Mouse (Mus musculus) MEL (cell line): ENCODE results near the gene Ap1b1. TPM values are rescaled to one million over a fixed set of nuclear protein-coding genes. Genes with fewer than 3 reads are reported as not detected.

ENCODE experiments used
- DNase-seq: peaks from one replicate; pipeline ENCODE4 v3.0.0; 2011; ENCODE audit warnings: low read depth, low spot score
- H3K27ac ChIP-seq: 2 replicates; pipeline ENCODE4 v1.5.1; 2012; ENCODE audit warnings: low read depth, mild to moderate bottlenecking, control low read depth, low read length, moderate library complexity; ENCODE audit not compliant: control insufficient read depth
- H3K27me3 ChIP-seq, 2 experiments: fragments of 150-350 bp in 1 of 2; sonication (generic) in 1 of 2; 2 replicates each; pipeline ENCODE4 v1.6.1; 2012; ENCODE audit warnings: low read length in 2 of 2, mild to moderate bottlenecking in 2 of 2, improper control_type of control experiment in 1 of 2, moderate library complexity in 1 of 2; ENCODE audit not compliant: insufficient read depth in 2 of 2, control insufficient read depth in 1 of 2
- H3K36me3 ChIP-seq, 2 experiments: 2 replicates each; pipeline ENCODE4 v1.6.1; 2012 to 2014; ENCODE audit warnings: low read length in 2 of 2, improper control_type of control experiment in 1 of 2, inconsistent platforms in 1 of 2, mild to moderate bottlenecking in 1 of 2; ENCODE audit not compliant: insufficient read depth in 2 of 2, control insufficient read depth in 1 of 2
- H3K4me1 ChIP-seq, 2 experiments: fragments of 150-350 bp in 1 of 2; sonication (generic) in 1 of 2; 2 replicates each; pipeline ENCODE4 v1.6.1; 2012; ENCODE audit warnings: low read length in 2 of 2, improper control_type of control experiment in 1 of 2, mild to moderate bottlenecking in 1 of 2; ENCODE audit not compliant: insufficient read depth in 2 of 2, control insufficient read depth in 1 of 2
- H3K4me3 ChIP-seq, 2 experiments: fragments of 150-350 bp in 1 of 2; sonication (generic) in 1 of 2; 2 replicates each; pipeline ENCODE4 v1.5.1; 2012; ENCODE audit warnings: low read depth in 2 of 2, low read length in 2 of 2, mild to moderate bottlenecking in 2 of 2, moderate library complexity in 2 of 2, control low read depth in 1 of 2, improper control_type of control experiment in 1 of 2; ENCODE audit not compliant: control insufficient read depth in 1 of 2, insufficient read depth in 1 of 2
- H3K79me2 ChIP-seq: 2 replicates; pipeline ENCODE4 v1.6.1; 2012; ENCODE audit warnings: mild to moderate bottlenecking, low read length, moderate library complexity; ENCODE audit not compliant: control insufficient read depth, poor library complexity, insufficient read depth
- H3K9ac ChIP-seq: 2 replicates; pipeline ENCODE4 v1.6.1; 2012; ENCODE audit warnings: low read depth, mild to moderate bottlenecking, control low read depth, low read length, moderate library complexity; ENCODE audit not compliant: control insufficient read depth, poor library complexity, severe bottlenecking
- H3K9me3 ChIP-seq: fragments of 150-350 bp; sonication (generic); replicated peaks from 2 replicates; pipeline ENCODE4 v1.6.1; 2012; ENCODE audit warnings: mild to moderate bottlenecking, low read length, improper control_type of control experiment, moderate library complexity; ENCODE audit not compliant: insufficient read depth
- CTCF ChIP-seq, 3 experiments: IDR thresholded peaks in 2 of 3; conservative IDR thresholded peaks in 1 of 3; 2 replicates each; pipeline ENCODE4 v1.5.1; 2011 to 2012; ENCODE audit warnings: low read length in 3 of 3, low read depth in 2 of 3, mild to moderate bottlenecking in 2 of 3, improper control_type of control experiment in 1 of 3, inconsistent platforms in 1 of 3, mixed read lengths in 1 of 3, moderate library complexity in 1 of 3; ENCODE audit not compliant: control insufficient read depth in 1 of 3, insufficient read depth in 1 of 3, poor library complexity in 1 of 3, severe bottlenecking in 1 of 3
- ELF1 ChIP-seq: IDR thresholded peaks from 2 replicates; pipeline ENCODE4 v1.6.1; 2014; ENCODE audit warnings: low read depth, mild to moderate bottlenecking, inconsistent platforms, low read length, improper control_type of control experiment, moderate library complexity
- EP300 ChIP-seq, 2 experiments: IDR thresholded peaks; 2 replicates each; pipeline ENCODE4 v1.6.1; 2011; ENCODE audit warnings: improper control_type of control experiment in 2 of 2, low read length in 2 of 2, low read depth in 1 of 2, mild to moderate bottlenecking in 1 of 2
- ETS1 ChIP-seq: IDR thresholded peaks from 2 replicates; pipeline ENCODE4 v1.6.1; 2012; ENCODE audit warnings: low read depth, mild to moderate bottlenecking, inconsistent platforms, low read length, improper control_type of control experiment, moderate library complexity
- GATA1 ChIP-seq: IDR thresholded peaks from 2 replicates; pipeline ENCODE4 v1.6.1; 2011; ENCODE audit warnings: low read depth, low read length, improper control_type of control experiment
- HCFC1 ChIP-seq: IDR thresholded peaks from 2 replicates; pipeline ENCODE4 v1.6.1; 2012; ENCODE audit warnings: low read depth, mild to moderate bottlenecking, inconsistent platforms, low read length, improper control_type of control experiment, moderate library complexity
- MAFK ChIP-seq: IDR thresholded peaks from 2 replicates; pipeline ENCODE4 v1.6.1; 2011; ENCODE audit warnings: low read depth, mild to moderate bottlenecking, low read length, improper control_type of control experiment, borderline replicate concordance
- MXI1 ChIP-seq: IDR thresholded peaks from 2 replicates; pipeline ENCODE4 v1.6.1; 2011; ENCODE audit warnings: mild to moderate bottlenecking, low read depth, low read length, improper control_type of control experiment
- MYB ChIP-seq: IDR thresholded peaks from 2 replicates; pipeline ENCODE4 v1.6.1; 2011; ENCODE audit warnings: mild to moderate bottlenecking, low read depth, low read length, improper control_type of control experiment
- MYC ChIP-seq: IDR thresholded peaks from 2 replicates; pipeline ENCODE4 v1.6.1; 2011; ENCODE audit warnings: low read depth, mild to moderate bottlenecking, low read length, improper control_type of control experiment, moderate library complexity
- NELFE ChIP-seq: IDR thresholded peaks from 2 replicates; pipeline ENCODE4 v1.6.1; 2011; ENCODE audit warnings: low read depth, low read length, improper control_type of control experiment
- POLR2A ChIP-seq, 2 experiments: IDR thresholded peaks; 2 replicates each; pipeline ENCODE4 v1.6.1; 2011 to 2012; ENCODE audit warnings: low read length in 2 of 2, mild to moderate bottlenecking in 2 of 2, control low read depth in 1 of 2, improper control_type of control experiment in 1 of 2, low read depth in 1 of 2, moderate library complexity in 1 of 2; ENCODE audit not compliant: control insufficient read depth in 1 of 2, insufficient read depth in 1 of 2, poor library complexity in 1 of 2
- POLR2AphosphoS5 ChIP-seq: IDR thresholded peaks from 2 replicates; pipeline ENCODE4 v1.6.1; 2012; ENCODE audit warnings: low read depth, borderline replicate concordance, mild to moderate bottlenecking, inconsistent platforms, low read length, moderate library complexity, mixed read lengths
- RCOR1 ChIP-seq: IDR thresholded peaks from 2 replicates; pipeline ENCODE4 v1.6.1; 2012; ENCODE audit warnings: low read depth, mild to moderate bottlenecking, inconsistent platforms, low read length, improper control_type of control experiment
- SIN3A ChIP-seq: IDR thresholded peaks from 2 replicates; pipeline ENCODE4 v1.6.1; 2012; ENCODE audit warnings: low read length, improper control_type of control experiment, inconsistent platforms
- TAL1 ChIP-seq: IDR thresholded peaks from 2 replicates; pipeline ENCODE4 v1.6.1; 2012; ENCODE audit warnings: mild to moderate bottlenecking, inconsistent platforms, low read length, moderate library complexity, mixed read lengths
- TBP ChIP-seq: IDR thresholded peaks from 2 replicates; pipeline ENCODE4 v1.8.0; 2011; ENCODE audit warnings: low read depth, low read length, improper control_type of control experiment
- TCF12 ChIP-seq: IDR thresholded peaks from 2 replicates; pipeline ENCODE4 v1.6.1; 2014; ENCODE audit warnings: low read depth, mild to moderate bottlenecking, inconsistent platforms, low read length, improper control_type of control experiment, moderate library complexity
- UBTF ChIP-seq: IDR thresholded peaks from 2 replicates; pipeline ENCODE4 v1.6.1; 2012; ENCODE audit warnings: low read depth, mild to moderate bottlenecking, inconsistent platforms, low read length, improper control_type of control experiment, moderate library complexity, borderline replicate concordance; ENCODE audit not compliant: insufficient read depth
- polyA plus RNA-seq, 2 experiments: library from polyadenylated mRNA; stranded (reverse) in 1 of 2; unstranded in 1 of 2; fragments of >175 nt in 1 of 2; fragments of >200 nt in 1 of 2; gene quantifications; 2 replicates each; pipeline versions ENCODE4 v1.2.1 to v1.2.4; 2012; ENCODE audit warnings: low replicate concordance in 2 of 2, low read depth in 1 of 2; ENCODE audit not compliant: insufficient read length in 2 of 2, insufficient read depth in 1 of 2, missing spikeins in 1 of 2
- total RNA-seq: library from RNA; depleted of rRNA; stranded (reverse); fragments of 300-350 nt; gene quantifications from 2 replicates; pipeline ENCODE4 v1.2.3, GENCODE M21; 2012

The Ap1b1 gene
- total and polyA plus RNA-seq, 3 experiments: 60.1 to 79.3 TPM; not detected in 1

DNA sequence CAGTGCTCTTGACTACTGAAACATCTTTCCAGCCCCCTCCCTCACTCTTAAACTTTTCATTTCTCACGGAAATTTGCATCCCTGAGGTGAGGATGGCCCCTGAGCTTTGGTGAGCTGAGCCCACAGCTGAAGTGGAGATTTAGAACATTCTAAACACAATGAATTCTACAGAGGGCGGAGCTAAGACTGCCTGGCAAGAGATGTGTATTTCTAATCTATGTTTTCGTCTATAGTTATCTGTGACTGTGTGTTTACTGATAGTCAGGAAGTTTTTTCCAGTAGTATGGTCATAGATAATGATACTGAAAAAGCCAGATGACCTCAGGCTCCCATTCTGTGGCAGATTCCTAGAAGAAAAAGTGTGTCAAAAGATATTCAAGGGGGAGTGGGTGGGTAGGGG lies 22.2 kb downstream of the Ap1b1 start:
- Histone ChIP-seq H3K4me1 (peaks cover 45 to 47% of the 10 kb centered on the region in 2 experiments), H3K27me3 (no peaks in the 10 kb centered on the region), H3K79me2 (peaks cover 1% of the 10 kb centered on the region; the same call in 1 of the 2 replicates)
- DNase-seq: peak; percentile 52
- TF ChIP-seq TCF12 (peak; percentile 28; the same call in 1 of the 2 replicates), POLR2AphosphoS5 (no peak), GATA1 (peak; percentile 73)
- TF ChIP-seq, all 39 proteins: peak for 2
- no peaks in the 10 kb centered on the region for H3K9me3 ChIP-seq
- H3K4me3 ChIP-seq: peak overlapping the region in 1 of 2 experiments; percentile 28; a peak in 1 of 4 replicates
- peak overlapping the region; percentile 69 for H3K27ac ChIP-seq
- H3K9ac ChIP-seq: peak overlapping the region; percentile 5; the same call in 1 of the 2 replicates
- peaks cover 15 to 56% of the 10 kb centered on the region in 2 experiments for H3K36me3 ChIP-seq

DNA sequence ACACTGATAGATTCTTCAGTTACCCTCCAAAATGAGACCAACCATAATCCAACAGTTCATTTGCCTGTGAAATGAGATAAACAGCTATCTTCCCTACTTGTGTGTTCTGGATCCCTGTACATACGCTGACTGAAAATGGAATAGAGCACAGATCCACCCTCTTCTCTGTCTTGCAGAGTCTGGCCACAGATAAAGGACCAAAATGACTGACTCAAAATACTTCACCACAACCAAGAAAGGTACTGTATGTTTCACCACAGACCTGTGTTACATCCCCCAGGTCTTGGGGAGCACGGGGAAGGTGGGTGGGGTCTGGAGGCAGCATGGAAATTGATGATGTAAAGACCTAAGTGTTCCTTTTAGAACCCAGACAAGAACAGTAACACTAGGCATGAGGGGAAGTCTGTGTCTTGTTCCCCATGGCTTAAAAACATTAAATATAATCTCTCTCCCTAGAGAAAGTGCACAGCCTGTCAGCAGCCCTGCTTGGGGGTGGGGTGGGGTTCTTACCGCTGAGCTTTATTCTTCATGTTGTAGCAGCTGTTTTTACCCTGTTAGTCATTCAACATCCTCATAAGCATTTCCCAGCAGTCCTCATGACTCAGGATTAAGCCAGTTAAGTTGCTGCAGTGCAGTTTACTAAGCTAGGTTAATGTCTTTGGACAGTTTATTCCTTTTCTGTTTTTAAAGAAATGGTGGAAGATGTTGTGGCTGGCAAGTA lies 22.9 kb downstream of the Ap1b1 start:
- Histone ChIP-seq H3K27ac (peak overlapping the region; percentile 88), H3K9me3 (no peaks in the 10 kb centered on the region), H3K79me2 (peaks cover 1% of the 10 kb centered on the region; the same call in 1 of the 2 replicates), H3K9ac (peak overlapping the region; percentile 31), H3K4me3 (no peak overlapping the region), H3K4me1 (peaks cover 45 to 47% of the 10 kb centered on the region in 2 experiments), H3K36me3 (peaks cover 18 to 56% of the 10 kb centered on the region in 2 experiments), H3K27me3 (no peaks in the 10 kb centered on the region)
- DNase-seq: peak; percentile 89
- peak; percentile 36; the same call in 1 of the 2 replicates for TF ChIP-seq ETS1
- no peak for TF ChIP-seq NELFE
- TF ChIP-seq MXI1: peak; percentile 64; the same call in 1 of the 2 replicates
- TF ChIP-seq RCOR1: peak; percentile 41; the same call in 1 of the 2 replicates
- no peak for TF ChIP-seq CTCF (IDR thresholded peaks at IDR 0.05 in 2 of 3, conservative IDR thresholded peaks at IDR 0.05 in 1 of 3; ENCODE audit: control insufficient read depth in 1 of 3, insufficient read depth in 1 of 3, low read depth in 2 of 3, low read length in 3 of 3, poor library complexity in 1 of 3, severe bottlenecking in 1 of 3)
- peak; percentile 87 for TF ChIP-seq MYB
- peak; percentile 85 for TF ChIP-seq TAL1
- peak; percentile 87 for TF ChIP-seq TCF12
- TF ChIP-seq MAFK: no peak
- TF ChIP-seq EP300 (IDR thresholded peaks at IDR 0.05; ENCODE audit: low read depth in 1 of 2, low read length in 2 of 2): peak; percentile 88 to 90
- TF ChIP-seq ELF1: no peak
- TF ChIP-seq SIN3A: peak; percentile 77
- peak; percentile 73 for TF ChIP-seq TBP
- TF ChIP-seq UBTF: 0 out of 2 replicates have a peak, but pooled peaks have one; percentile 32
- TF ChIP-seq HCFC1: peak; percentile 28; the same call in 1 of the 2 replicates
- TF ChIP-seq MYC: peak; percentile 58; the same call in 1 of the 2 replicates
- TF ChIP-seq POLR2A (IDR thresholded peaks at IDR 0.05; ENCODE audit: control insufficient read depth in 1 of 2, insufficient read depth in 1 of 2, low read depth in 1 of 2, low read length in 2 of 2, poor library complexity in 1 of 2): peak in 1 of 2 experiments; percentile 51; a peak in 2 of 4 replicates
- peak; percentile 93 for TF ChIP-seq GATA1
